Mouse (Mus musculus): ENCODE measurements around the gene Phactr2.

GRCm38 (mm10) chr10:13437011-13437410 is 37.2 kb downstream of the Phactr2 start:
- TF ChIP-seq POLR2A (IDR thresholded peaks at IDR 0.05; ENCODE audit: borderline replicate concordance, extremely low read depth, insufficient read depth, insufficient read length, poor library complexity, severe bottlenecking) (no peak), CTCF (IDR thresholded peaks at IDR 0.05; ENCODE audit: borderline replicate concordance, extremely low read depth, insufficient read depth, insufficient read length) (no peak)
